Mouse (Mus musculus) splenic B cell, adult 2 months (primary cell): ENCODE data around the gene Hpcal1.
A peak's percentile ranks its signal among the peaks of the same experiment; 100 is the strongest.
"Not testable (repeated sequence)": the region's sequence is repeated elsewhere in the genome, so short reads cannot be mapped to it uniquely, and the experiment has no call there.

ENCODE experiments used
- DNase-seq: peaks from one replicate; pipeline ENCODE4 v3.0.0-alpha.2; 2011; ENCODE audit warnings: low read depth, low spot score
- H3K27me3 ChIP-seq: 2 replicates; pipeline ENCODE4 v1.6.1; 2012; ENCODE audit warnings: mild to moderate bottlenecking, low read length, moderate library complexity, mixed read lengths; ENCODE audit not compliant: control insufficient read depth, poor library complexity, insufficient read depth, severe bottlenecking
- H3K36me3 ChIP-seq: 2 replicates; pipeline ENCODE4 v1.6.1; 2012; ENCODE audit warnings: mild to moderate bottlenecking, low read length, moderate library complexity, mixed read lengths; ENCODE audit not compliant: control insufficient read depth, poor library complexity, insufficient read depth, severe bottlenecking

Hpcal1 gene

DNA sequence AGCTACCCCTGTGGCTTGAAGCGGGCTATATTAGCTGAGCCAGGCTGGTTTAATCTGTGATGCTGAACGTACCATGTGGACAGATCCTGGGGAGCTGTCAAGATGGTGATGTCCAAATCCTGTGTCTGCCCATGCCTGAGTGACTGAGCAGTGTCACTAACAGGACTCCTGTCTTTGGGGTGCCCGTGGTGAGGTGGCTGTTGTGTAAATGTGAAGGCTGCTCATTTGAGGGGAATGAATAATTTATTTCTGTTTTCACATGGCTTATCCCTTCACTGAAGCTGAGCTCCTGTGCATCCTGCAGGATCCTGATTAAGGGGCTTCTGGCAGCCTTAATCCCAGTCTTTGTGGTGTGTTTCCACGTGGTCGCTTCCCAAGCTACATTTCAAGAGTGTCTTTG is 62.2 kb downstream of the Hpcal1 start:
- no peaks in the 10 kb centered on the region for H3K27me3 ChIP-seq
- no peak for DNase-seq
- H3K36me3 ChIP-seq: no peaks in the 10 kb centered on the region

DNA sequence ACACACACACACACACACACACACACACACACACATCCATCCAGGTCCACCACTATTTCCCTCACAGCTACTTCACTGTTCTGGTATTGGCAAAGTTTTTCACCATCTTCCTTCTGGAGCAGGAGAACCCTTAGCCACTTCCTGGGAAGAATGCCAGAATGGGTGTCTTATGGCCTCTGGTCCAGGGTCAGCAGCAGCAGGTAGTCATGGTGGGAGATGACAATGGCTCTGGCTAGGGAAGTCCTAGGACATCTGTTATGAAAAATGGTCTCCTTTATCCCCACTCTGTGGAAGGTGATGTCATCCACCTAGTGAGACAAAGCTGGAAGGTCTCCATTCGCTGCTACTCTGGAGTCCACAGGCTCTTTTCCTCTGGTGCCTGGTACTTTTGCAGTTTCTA is 64.1 kb downstream of the Hpcal1 start:
- DNase-seq: no peak
- Histone ChIP-seq H3K36me3 (no peaks in the 10 kb centered on the region), H3K27me3 (no peaks in the 10 kb centered on the region)

DNA sequence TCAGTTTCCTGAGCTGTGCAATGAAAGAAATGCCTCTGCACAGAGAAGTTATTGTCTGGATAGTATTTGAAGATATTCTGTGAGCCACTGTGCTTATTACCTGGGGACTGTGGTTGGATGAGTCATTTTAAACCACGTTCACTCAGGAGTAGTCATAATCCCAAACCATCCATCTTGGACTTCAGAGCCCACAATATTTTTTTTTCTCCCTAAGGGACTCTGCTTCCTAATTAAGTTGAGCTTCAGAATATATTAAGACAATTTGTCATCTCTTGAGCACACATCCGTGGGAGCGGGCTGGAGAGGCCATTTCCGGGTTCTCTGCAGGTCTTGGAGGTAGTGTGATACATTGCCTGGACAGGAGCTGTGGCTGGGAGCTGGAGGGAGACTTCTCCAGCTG is 66.2 kb downstream of the Hpcal1 start:
- H3K36me3 ChIP-seq: no peaks in the 10 kb centered on the region
- no peak for DNase-seq
- no peaks in the 10 kb centered on the region for H3K27me3 ChIP-seq

DNA sequence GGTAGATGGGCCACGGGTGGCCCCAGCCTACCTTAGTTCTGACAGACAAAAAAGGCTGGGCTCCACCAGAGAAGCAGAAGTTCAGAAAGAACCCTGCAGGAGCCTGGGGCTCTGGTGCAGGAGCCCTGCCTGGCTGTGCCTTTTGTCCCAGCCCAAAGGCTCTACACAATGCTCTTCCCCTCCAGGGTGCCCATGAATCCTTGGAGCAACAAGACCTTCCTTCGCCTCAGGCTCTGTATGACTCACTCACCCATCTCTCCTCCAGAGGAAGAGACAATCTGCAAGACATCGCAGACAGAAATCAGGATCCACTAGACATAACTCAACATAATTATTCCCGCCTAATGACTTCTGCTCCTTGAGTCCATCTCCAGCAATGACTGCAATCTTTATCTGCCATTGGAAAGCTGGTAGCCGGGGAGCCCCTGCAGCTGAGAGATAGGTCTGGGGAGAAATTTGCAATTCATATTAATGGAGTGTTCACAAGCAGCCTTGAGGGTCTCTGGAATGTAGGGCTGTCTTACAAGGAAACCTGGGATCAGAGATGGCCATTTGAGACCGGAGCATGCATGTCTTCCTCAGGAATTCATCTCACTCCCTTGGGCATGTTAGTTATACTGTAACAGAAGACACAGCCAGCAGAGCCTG is 71.8 kb downstream of the Hpcal1 start:
- no peak for DNase-seq
- no peaks in the 10 kb centered on the region for H3K27me3 ChIP-seq

DNA sequence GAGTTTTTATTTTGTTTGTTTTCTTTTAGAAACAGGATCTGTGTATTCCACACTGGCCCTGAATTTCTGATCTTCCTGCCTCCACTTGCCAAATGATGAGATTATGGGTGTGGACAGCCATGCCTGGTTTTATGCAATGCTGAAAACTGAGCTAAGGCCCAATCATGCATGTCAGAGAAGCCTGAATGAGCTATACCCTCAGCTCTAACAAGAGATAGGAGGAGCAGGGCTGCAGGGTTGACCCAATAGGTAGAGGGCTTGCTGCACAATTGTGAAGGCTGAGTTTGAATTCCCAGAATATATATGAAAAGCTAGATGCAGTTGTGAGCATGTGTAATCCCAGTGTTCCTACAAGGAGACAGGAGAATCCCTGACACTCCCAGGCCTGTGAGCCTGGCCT is 72.4 kb downstream of the Hpcal1 start:
- Histone ChIP-seq H3K27me3 (no peaks in the 10 kb centered on the region), H3K36me3 (no peaks in the 10 kb centered on the region)
- no peak for DNase-seq

More for the DNA sequence above, 71.8 kb downstream of the Hpcal1 start:
- no peaks in the 10 kb centered on the region for H3K36me3 ChIP-seq

DNA sequence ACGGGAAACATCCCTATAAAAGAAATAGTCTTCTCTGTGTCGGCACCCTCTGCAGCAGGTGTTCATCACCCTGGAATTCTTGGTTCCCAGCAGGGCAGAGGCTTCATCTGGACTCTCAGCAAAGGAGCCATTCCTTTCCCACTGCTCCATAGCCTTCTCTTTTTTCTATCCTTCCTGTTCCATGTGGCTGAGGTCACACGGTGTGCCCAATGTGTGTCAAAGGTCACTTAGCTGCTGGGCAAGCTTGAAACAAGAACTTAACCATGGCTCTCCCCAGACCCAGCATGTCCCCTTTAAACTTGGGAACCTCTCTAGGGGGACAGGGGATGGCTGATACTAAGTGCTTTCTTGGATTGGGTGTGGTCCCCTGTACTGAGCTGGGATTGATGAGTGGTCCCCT is 73.3 kb downstream of the Hpcal1 start:
- no peaks in the 10 kb centered on the region for H3K27me3 ChIP-seq
- no peaks in the 10 kb centered on the region for H3K36me3 ChIP-seq
- no peak for DNase-seq

DNA sequence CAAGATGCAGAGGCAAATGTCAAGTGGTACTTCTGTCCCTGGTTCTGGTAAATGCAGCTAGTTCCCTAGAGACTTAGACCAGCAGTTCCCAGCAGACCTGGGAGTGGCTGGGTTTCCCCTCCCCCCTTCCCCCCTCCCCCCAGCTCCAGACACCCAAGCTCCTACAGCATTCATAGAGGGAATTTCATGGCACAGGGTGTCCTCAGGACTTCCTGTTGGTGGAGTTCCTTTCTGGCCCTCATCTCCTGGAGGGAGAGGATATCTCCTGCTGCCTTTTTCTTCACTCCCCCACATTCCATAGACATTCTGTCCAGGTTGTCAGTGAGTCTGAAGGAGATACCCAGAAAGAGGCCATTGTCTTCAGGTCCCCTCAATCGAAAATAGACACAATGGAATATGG is 76.9 kb downstream of the Hpcal1 start:
- H3K36me3 ChIP-seq, H3K27me3 ChIP-seq, DNase-seq: not testable (repeated sequence)

DNA sequence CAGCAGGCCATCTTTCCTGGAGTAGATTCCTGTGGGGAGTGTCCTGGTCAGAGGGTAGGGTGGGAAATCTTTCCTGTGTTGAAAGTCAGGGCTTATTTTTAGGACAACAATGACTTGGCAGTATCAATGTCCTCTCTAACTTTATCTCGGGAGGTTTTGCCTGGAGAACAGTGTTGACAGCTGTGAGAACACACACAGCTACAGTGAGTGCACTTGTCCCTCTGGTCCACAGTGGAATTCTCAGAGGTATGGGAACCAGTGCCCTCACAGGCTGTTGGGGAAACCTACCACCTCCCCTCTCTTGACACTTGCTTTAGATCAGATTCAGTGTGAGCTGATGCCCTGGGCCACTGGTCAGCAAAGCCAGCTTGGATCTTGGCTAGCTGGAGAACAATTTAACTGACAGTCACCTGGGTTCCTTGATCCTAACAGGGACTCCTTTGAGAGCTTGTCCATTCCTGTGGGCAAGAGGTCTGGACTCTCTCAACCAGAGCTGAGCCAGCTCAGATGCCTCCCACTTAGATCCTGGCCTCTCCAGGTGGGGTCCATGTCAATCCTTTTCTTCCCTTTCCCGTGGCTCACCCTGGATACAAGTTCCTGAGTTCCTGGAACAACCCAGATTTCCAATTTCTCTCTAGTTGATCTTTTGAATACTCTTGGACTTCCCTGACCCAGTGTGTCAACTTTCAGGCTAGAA is 79.0 kb downstream of the Hpcal1 start:
- H3K27me3 ChIP-seq: no peaks in the 10 kb centered on the region
- H3K36me3 ChIP-seq: no peaks in the 10 kb centered on the region
- DNase-seq: no peak

DNA sequence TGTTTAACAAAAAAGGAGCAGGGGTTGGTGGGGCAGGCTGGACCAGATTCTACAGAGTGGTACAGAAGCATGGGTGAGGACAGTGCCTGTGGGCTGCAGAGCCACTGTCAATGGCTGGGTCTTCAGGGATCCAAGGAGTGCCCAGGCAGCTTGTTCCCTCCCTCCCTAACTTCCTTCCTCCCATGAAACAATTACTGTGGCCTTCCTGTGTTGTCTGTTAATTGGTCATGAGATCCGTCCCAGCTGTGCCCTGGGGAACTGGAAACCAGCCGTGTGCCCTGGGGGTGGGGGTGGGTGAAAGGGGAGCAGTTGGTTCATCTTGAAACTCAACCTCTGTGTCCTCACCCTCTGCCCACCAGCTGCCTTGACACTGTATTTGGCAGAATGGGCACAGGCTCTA is 79.9 kb downstream of the Hpcal1 start:
- Histone ChIP-seq H3K27me3 (no peaks in the 10 kb centered on the region), H3K36me3 (no peaks in the 10 kb centered on the region)
- DNase-seq: no peak

DNA sequence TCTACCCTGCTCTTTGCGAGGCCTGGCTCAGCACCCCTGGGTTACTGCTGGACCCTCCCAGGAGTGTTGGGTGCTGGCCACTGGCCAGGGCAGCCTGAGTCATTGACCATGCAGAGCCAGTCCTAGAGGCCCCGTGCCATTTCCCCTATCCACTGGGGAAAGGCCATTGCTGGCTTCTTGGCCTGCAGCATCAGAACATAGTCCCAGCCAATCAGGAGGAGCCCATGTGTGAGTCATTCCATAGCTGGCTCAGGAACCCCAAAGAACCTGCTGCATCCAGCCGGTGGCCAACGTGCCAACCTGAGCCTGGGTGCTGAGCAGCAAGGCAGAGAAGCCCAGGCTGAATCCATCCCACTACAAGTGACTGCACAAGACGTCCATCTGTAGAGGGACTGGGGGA is 83.1 kb downstream of the Hpcal1 start:
- not testable (repeated sequence) for DNase-seq, H3K36me3 ChIP-seq

DNA sequence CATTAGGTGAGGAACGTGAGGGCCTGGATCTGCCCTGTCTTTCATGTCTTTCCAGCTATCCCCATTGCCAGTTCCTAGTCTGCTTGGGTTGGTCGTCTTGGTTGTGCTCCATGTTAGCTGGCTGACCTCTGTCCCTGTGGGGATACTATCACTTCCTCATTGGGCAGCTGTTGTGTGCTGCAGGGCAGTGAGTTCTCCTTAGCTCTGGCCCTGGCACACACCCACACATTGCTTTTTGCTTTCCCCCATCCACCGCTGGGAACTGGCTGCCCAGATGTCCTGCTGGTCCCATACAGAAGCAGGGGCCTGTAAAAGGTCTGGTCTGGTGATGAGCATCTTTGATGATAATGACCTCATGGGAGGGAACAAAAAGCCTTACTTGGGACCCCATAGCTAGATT is 84.2 kb downstream of the Hpcal1 start:
- not testable (repeated sequence) for H3K36me3 ChIP-seq, DNase-seq

More for the DNA sequence above, 83.1 kb downstream of the Hpcal1 start:
- H3K27me3 ChIP-seq: not testable (repeated sequence)

DNA sequence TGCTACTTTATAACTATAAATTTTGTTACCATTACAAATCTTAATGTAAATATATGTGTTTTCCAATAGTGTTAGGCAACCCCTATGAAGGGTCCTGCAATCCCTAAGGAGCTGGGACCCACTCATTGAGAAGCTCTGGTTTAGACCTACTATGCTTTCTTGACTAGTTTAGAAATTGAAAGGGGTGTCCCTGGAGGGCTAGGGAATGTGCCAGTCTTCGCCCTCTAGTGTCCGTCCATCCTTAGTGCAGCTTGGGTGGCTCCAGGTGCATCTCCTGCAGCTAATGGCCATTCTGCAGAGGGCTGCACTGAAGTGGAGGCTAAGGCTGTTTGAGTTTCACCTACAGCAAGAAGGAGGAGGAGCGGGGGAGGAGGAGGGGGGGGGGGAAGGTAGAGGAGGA is 87.7 kb downstream of the Hpcal1 start:
- no peaks in the 10 kb centered on the region for H3K36me3 ChIP-seq
- DNase-seq: peak; percentile 54
- H3K27me3 ChIP-seq: no peaks in the 10 kb centered on the region

More for the DNA sequence above, 84.2 kb downstream of the Hpcal1 start:
- H3K27me3 ChIP-seq: not testable (repeated sequence)

DNA sequence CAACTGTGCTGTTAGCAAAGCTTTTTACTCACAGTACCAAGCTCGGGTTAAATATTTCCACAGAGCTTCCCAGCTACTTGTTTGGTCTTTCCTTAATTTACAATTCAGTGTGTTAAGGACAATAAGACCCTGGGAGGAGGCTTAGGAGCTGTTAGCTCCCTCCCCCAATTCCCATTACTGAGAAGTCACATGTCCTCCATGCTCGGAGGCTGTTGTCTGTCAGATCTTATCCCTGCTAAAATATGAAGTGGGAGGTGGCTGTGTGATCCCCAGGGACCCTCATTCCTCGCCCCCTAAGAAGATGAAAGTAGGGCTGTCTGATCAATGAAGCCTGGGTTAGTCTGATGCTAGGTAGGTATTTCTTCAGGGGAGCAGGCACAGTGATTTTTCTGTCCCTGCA is 88.4 kb downstream of the Hpcal1 start:
- DNase-seq: no peak
- no peaks in the 10 kb centered on the region for H3K36me3 ChIP-seq
- no peaks in the 10 kb centered on the region for H3K27me3 ChIP-seq

DNA sequence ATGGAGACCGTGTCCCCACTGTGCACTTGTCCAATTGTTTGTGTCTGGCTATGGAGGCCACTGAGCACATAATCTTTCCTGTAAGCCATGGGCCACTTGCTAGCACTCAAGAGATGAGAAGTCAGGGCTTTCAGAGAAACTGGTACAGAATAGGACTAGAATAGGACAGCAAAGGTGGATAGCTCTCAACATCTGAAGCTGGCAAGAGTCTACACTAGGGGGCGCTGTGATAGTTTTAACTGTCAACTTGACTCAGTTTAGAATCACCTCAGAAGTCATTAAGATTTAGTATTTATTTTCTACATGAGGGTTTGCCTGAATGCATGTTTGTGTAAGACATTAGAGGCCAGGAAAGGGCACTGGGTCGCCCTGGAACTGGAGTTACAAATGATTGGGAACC is 98.8 kb downstream of the Hpcal1 start:
- no peak for DNase-seq
- H3K36me3 ChIP-seq: no peaks in the 10 kb centered on the region
- H3K27me3 ChIP-seq: no peaks in the 10 kb centered on the region

DNA sequence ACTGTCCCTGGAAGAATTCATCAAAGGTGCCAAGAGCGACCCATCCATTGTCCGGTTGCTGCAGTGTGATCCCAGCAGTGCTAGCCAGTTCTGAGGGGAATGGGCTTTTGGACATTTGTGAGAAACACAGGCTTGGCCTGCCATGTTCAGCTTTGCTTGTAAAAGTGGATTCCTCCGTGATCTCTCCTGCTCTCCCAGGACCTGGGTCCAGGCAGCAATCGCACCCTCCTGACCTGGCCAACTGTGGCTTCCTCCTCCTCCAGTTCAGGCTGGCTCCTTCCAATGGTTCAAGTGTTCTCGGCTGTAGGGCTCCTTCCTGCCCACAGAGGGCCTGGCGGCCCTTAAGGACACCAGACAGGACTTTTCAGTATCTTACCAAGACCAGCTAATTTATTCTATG is 100.5 kb downstream of the Hpcal1 start:
- no peaks in the 10 kb centered on the region for H3K36me3 ChIP-seq
- no peak for DNase-seq
- no peaks in the 10 kb centered on the region for H3K27me3 ChIP-seq

DNA sequence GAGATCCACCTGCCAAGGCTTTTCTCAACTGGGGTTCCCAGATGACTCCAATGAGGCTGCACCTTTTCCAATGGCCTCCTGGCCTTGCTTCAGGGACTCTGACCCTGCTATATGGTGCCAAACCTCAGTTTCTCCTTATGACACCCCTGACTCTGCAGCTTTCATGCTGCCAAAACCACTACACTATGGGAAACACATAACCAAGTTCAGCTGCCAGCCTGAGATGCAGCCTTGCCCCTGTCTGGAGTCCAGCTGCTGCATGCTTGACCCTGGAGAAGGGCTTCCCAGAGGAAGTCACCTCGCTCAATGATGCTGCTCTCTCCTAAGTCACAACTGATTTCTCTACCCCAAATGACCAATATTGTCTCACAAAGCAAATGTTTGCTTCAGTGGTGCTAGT is 102.1 kb downstream of the Hpcal1 start:
- H3K27me3 ChIP-seq: no peaks in the 10 kb centered on the region
- no peak for DNase-seq
- H3K36me3 ChIP-seq: no peaks in the 10 kb centered on the region
